Mouse (Mus musculus) liver, postnatal 0 days (tissue): ENCODE measurements at regions not wholly inside any gene's neighbourhood (a gene's known extent, or its start where the extent isn't known, plus 50 kb on each side); places are given as distances from the start of the nearest gene placed in this dataset.

Experiments
- CTCF ChIP-seq: sonication (generic); IDR thresholded peaks from 2 replicates; pipeline ENCODE4 v1.5.1; 2016; ENCODE audit warnings: antibody characterized with exemption, low read depth
- EP300 ChIP-seq: IDR thresholded peaks from 2 replicates; pipeline ENCODE4 v1.6.1; 2016; ENCODE audit warnings: antibody characterized with exemption, low read depth, mild to moderate bottlenecking

GRCm38 (mm10) chrX:11957011-11957410, 203.1 kb downstream of the Bcor start:
- TF ChIP-seq CTCF (no peak), EP300 (no peak)
